Mouse (Mus musculus) CD4-positive, CD25-positive, alpha-beta regulatory T cell, adult 2 months (primary cell): Measurements from ENCODE around the gene Xntrpc.

Experiments
- DNase-seq: peaks from one replicate; pipeline ENCODE4 v3.0.0-alpha.2; 2012; ENCODE audit warnings: low read depth, low spot score

Gene Xntrpc

GRCm38 (mm10) chr7:102137898-102138297, 72.4 kb downstream of the Xntrpc start:
- no peak for DNase-seq
